Mouse (Mus musculus): Measurements from ENCODE around the gene Igf2bp3. TPM values are rescaled to one million over a fixed set of nuclear protein-coding genes. Genes with fewer than 3 reads are reported as not detected.

Igf2bp3 gene
- polyA plus RNA-seq, 1 experiment from 2014 or later: 127 TPM

DNA sequence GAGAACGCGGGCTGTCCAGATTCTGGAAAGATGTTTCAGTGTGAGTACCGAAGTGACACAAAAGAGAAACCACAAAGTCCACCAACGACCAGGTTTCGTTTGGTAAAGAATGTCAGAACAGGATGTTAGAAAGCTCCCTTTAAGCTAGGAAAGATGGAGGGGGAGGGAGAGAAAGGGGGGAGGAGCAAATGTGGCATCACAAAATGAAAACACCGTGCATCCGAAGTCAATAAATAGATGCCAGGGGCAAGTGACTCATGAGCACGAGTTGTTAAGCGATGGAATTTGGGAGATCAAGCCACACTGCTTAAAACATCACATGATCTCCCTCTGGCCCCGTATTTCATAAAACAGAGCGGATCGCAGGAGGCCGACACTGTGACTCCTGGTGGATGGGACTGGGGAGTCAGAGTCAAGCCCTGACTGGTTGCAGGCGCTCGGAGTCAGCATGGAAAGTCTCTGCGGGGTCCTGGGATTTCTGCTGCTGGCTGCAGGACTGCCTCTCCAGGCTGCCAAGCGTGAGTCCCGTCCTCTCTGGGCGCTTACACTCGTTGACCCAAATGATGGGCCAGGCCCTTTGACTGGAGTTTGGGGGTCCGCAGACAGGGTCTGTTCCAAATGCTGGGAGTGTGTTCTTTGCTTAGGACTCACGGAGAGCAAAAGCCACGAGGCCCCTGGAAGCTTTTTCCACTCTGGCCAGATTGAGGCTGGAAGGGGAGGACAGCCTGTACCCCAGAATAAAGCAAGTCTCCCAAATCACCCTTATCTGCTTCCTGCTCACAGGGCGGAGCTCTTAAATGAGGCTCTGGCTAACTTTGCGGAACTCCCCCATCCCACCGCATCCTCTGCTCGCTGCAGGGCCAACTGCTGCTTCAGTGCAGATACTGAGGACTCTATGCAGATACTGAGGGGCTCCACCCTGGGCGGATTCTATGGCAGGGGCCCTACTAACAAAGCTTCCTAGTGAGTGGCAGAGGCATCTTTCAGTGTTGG, 178.2 kb downstream of the Igf2bp3 start, which contains the start of gene Gpnmb:
Gene Gpnmb (plus strand): TSS at position 272 of the 993 bp plus-strand sequence.
- peaks cover 19% of the 10 kb centered on the region for H3K27me3 ChIP-seq (ENCODE audit: insufficient read depth, poor library complexity, severe bottlenecking)
- H3K27ac ChIP-seq: 0 out of 2 replicates have a peak within 1 kb of the TSS, but pooled peaks have one; percentile 26
- H3K36me3 ChIP-seq: no peaks in the 10 kb centered on the region
- no peak for DNase-seq (ENCODE audit: low spot score)
- 47% methylated on average over 28 of the region's 28 CpGs for WGBS
- peak within 1 kb of the TSS; percentile 16; the same call in 1 of the 2 replicates for H3K4me3 ChIP-seq
- no peaks in the 10 kb centered on the region for H3K9me3 ChIP-seq
- H3K4me1 ChIP-seq (replicated peaks): peaks cover 22% of the 10 kb centered on the region

Other genes starting within 250 kb of the Igf2bp3 start
- gene Doxl2, start 240.0 kb downstream of the Igf2bp3 start, polyA plus RNA-seq (2016; fragmentation: Nextera tagmentation; extraction: Ambion mirVana): not detected in 2 replicates
- not detected in 2 replicates for gene Svs1, start 228.1 kb downstream of the Igf2bp3 start, polyA plus RNA-seq (2016; fragmentation: Nextera tagmentation; extraction: Ambion mirVana)
- 0.75 and 0.81 TPM in 2 replicates for gene Gpnmb, start 178.4 kb downstream of the Igf2bp3 start, polyA plus RNA-seq (2016; fragmentation: Nextera tagmentation; extraction: Ambion mirVana)
- gene Malsu1, start 141.2 kb downstream of the Igf2bp3 start, polyA plus RNA-seq (2016; fragmentation: Nextera tagmentation; extraction: Ambion mirVana): 69.7 and 79.3 TPM in 2 replicates
- 122 and 128 TPM in 2 replicates for gene Tra2a, start 49.1 kb upstream of the Igf2bp3 start, polyA plus RNA-seq (2016; fragmentation: Nextera tagmentation; extraction: Ambion mirVana)
- 4.7 and 6.6 TPM in 2 replicates for gene Ccdc126, start 104.3 kb upstream of the Igf2bp3 start, polyA plus RNA-seq (2016; fragmentation: Nextera tagmentation; extraction: Ambion mirVana)
- 5.2 and 6.4 TPM in 2 replicates for gene Fam221a, start 152.8 kb upstream of the Igf2bp3 start, polyA plus RNA-seq (2016; fragmentation: Nextera tagmentation; extraction: Ambion mirVana)
- gene Stk31, start 180.6 kb upstream of the Igf2bp3 start, polyA plus RNA-seq (2016; fragmentation: Nextera tagmentation; extraction: Ambion mirVana): 0.10 TPM in 1 of 2 replicates, not detected in the other